Mouse (Mus musculus) CD4-positive helper T cell, adult 2 months (primary cell): ENCODE results near the gene Prdm12.
"Not testable (repeated sequence)": the region's sequence is repeated elsewhere in the genome, so short reads cannot be mapped to it uniquely, and the experiment has no call there.

Experiments
- DNase-seq: peaks from one replicate; pipeline ENCODE4 v3.0.0-alpha.2; 2012; ENCODE audit warnings: low read depth, missing footprints, low spot score

Gene Prdm12

GRCm38 (mm10) chr2:31641929-31642328 is 2.1 kb downstream of the Prdm12 start:
- no peak for DNase-seq

- DNase-seq = peak; percentile 30
Observed at GRCm38 (mm10) chr2:31653971-31654853, 14.4 kb downstream of the Prdm12 start.

- no peak for DNase-seq
Observed at GRCm38 (mm10) chr2:31654854-31655559, 15.2 kb downstream of the Prdm12 start.

GRCm38 (mm10) chr2:31656374-31656773 is 16.5 kb downstream of the Prdm12 start:
- no peak for DNase-seq

- DNase-seq = no peak
Observed at GRCm38 (mm10) chr2:31662939-31663803, 23.3 kb downstream of the Prdm12 start.

GRCm38 (mm10) chr2:31663804-31664180 is 24.0 kb downstream of the Prdm12 start:
- no peak for DNase-seq

- DNase-seq = no peak
Observed at GRCm38 (mm10) chr2:31667332-31667731, 27.5 kb downstream of the Prdm12 start.

GRCm38 (mm10) chr2:31670551-31671035 is 30.8 kb downstream of the Prdm12 start, which contains the start of gene Exosc2:
TSS of gene Exosc2 (plus strand) at chr2:31670715.
- peak; percentile 96 for DNase-seq

GRCm38 (mm10) chr2:31678641-31679040 is 38.8 kb downstream of the Prdm12 start:
- DNase-seq = peak; percentile 41

- DNase-seq = not testable (repeated sequence)
Observed at GRCm38 (mm10) chr2:31681051-31681707, 41.3 kb downstream of the Prdm12 start.

- no peak for DNase-seq
Observed at GRCm38 (mm10) chr2:31681731-31682235, 41.9 kb downstream of the Prdm12 start.

GRCm38 (mm10) chr2:31683666-31684065 is 43.8 kb downstream of the Prdm12 start:
- peak; percentile 70 for DNase-seq

GRCm38 (mm10) chr2:31688074-31688925 is 48.5 kb downstream of the Prdm12 start, which contains the start of gene Abl1:
TSS of gene Abl1 (plus strand) at chr2:31688376.
- DNase-seq = peak; percentile 96

- DNase-seq = peak; percentile 31
Observed at GRCm38 (mm10) chr2:31689045-31689444, 49.2 kb downstream of the Prdm12 start.

GRCm38 (mm10) chr2:31690063-31690462 is 50.2 kb downstream of the Prdm12 start:
- DNase-seq = no peak

- no peak for DNase-seq
Observed at GRCm38 (mm10) chr2:31698209-31698608, 58.4 kb downstream of the Prdm12 start.

GRCm38 (mm10) chr2:31700545-31701446 is 61.0 kb downstream of the Prdm12 start:
- no peak for DNase-seq

GRCm38 (mm10) chr2:31703226-31703625 is 63.4 kb downstream of the Prdm12 start:
- DNase-seq = no peak
